Mouse (Mus musculus): Measurements from ENCODE around the gene Prkcz. TPM values are rescaled to one million over a fixed set of nuclear protein-coding genes. Genes with fewer than 3 reads are reported as not detected.
A peak's percentile ranks its signal among the peaks of the same experiment; 100 is the strongest.
"Not testable (repeated sequence)": the region's sequence is repeated elsewhere in the genome, so short reads cannot be mapped to it uniquely, and the experiment has no call there.

Gene Prkcz
- polyA plus RNA-seq, 1 experiment from 2014 or later, result 82.1 TPM

- Histone ChIP-seq H3K27me3 (ENCODE audit: control insufficient read depth, insufficient read depth, low read length) (no peaks in the 10 kb centered on the region), H3K36me3 (ENCODE audit: control insufficient read depth, insufficient read depth, low read length) (peaks cover 9% of the 10 kb centered on the region; the same call in 1 of the 2 replicates), H3K9me3 (ENCODE audit: control insufficient read depth, low read length) (no peaks in the 10 kb centered on the region), H3K9ac (replicated peaks; ENCODE audit: low read depth, low read length) (peak within 1 kb of the TSS; percentile 76), H3K4me1 (ENCODE audit: control insufficient read depth, insufficient read depth, low read length) (peaks cover 27% of the 10 kb centered on the region), H3K4me3 (ENCODE audit: low read depth, low read length) (peak within 1 kb of the TSS; percentile 63), H3K4me2 (ENCODE audit: low read depth, low read length) (peak within 1 kb of the TSS; percentile 93), H3K27ac (ENCODE audit: low read depth, low read length) (peak within 1 kb of the TSS; percentile 92)
- WGBS, result under 1% methylated on average over 52 of the region's 58 CpGs
- ATAC-seq (ENCODE audit: low read depth), result peak; percentile 89
Measured at GRCm38 (mm10) chr4:155249648-155250351, 111.4 kb downstream of the Prkcz start, which contains the start of gene Faap20. TSS of gene Faap20 (plus strand) at chr4:155249802.

GRCm38 (mm10) chr4:155249257-155249647 lies 111.9 kb downstream of the Prkcz start:
- no peaks in the 10 kb centered on the region for H3K27me3 ChIP-seq (ENCODE audit: control insufficient read depth, insufficient read depth, low read length)
- no peaks in the 10 kb centered on the region for H3K9me3 ChIP-seq (ENCODE audit: control insufficient read depth, low read length)
- H3K36me3 ChIP-seq (ENCODE audit: control insufficient read depth, insufficient read depth, low read length), result peaks cover 6% of the 10 kb centered on the region; the same call in 1 of the 2 replicates
- peak overlapping the region; percentile 76 for H3K9ac ChIP-seq (replicated peaks; ENCODE audit: low read depth, low read length)
- peaks cover 27% of the 10 kb centered on the region for H3K4me1 ChIP-seq (ENCODE audit: control insufficient read depth, insufficient read depth, low read length)
- peak; percentile 67 for ATAC-seq (ENCODE audit: low read depth)
- 0% methylated on average over 9 of the region's 9 CpGs for WGBS
- peak overlapping the region; percentile 92 for H3K27ac ChIP-seq (ENCODE audit: low read depth, low read length)
- H3K4me3 ChIP-seq (ENCODE audit: low read depth, low read length), result peak overlapping the region; percentile 63
- peak overlapping the region; percentile 93 for H3K4me2 ChIP-seq (ENCODE audit: low read depth, low read length)

GRCm38 (mm10) chr4:155248054-155248453 lies 113.1 kb downstream of the Prkcz start:
- not testable (repeated sequence) for H3K9me3 ChIP-seq (ENCODE audit: control insufficient read depth, low read length); H3K27ac ChIP-seq (ENCODE audit: low read depth, low read length); H3K4me2 ChIP-seq (ENCODE audit: low read depth, low read length); H3K4me3 ChIP-seq (ENCODE audit: low read depth, low read length); H3K27me3 ChIP-seq (ENCODE audit: control insufficient read depth, insufficient read depth, low read length); ATAC-seq (ENCODE audit: low read depth); H3K36me3 ChIP-seq (ENCODE audit: control insufficient read depth, insufficient read depth, low read length); H3K9ac ChIP-seq (replicated peaks; ENCODE audit: low read depth, low read length)
- WGBS, result 94% methylated on average over 3 of the region's 3 CpGs
- peaks cover 27% of the 10 kb centered on the region for H3K4me1 ChIP-seq (ENCODE audit: control insufficient read depth, insufficient read depth, low read length)

- WGBS, result 56% methylated on average over 12 of the region's 12 CpGs
- Histone ChIP-seq H3K27me3 (ENCODE audit: control insufficient read depth, insufficient read depth, low read length) (no peaks in the 10 kb centered on the region), H3K27ac (ENCODE audit: low read depth, low read length) (peak overlapping the region; percentile 2; the same call in 1 of the 2 replicates), H3K9ac (replicated peaks; ENCODE audit: low read depth, low read length) (no peak overlapping the region), H3K36me3 (ENCODE audit: control insufficient read depth, insufficient read depth, low read length) (no peaks in the 10 kb centered on the region), H3K9me3 (ENCODE audit: control insufficient read depth, low read length) (no peaks in the 10 kb centered on the region), H3K4me2 (ENCODE audit: low read depth, low read length) (no peak overlapping the region), H3K4me3 (ENCODE audit: low read depth, low read length) (no peak overlapping the region), H3K4me1 (ENCODE audit: control insufficient read depth, insufficient read depth, low read length) (peaks cover 15% of the 10 kb centered on the region)
- ATAC-seq (ENCODE audit: low read depth), result no peak
Measured at GRCm38 (mm10) chr4:155246691-155247105, 114.5 kb downstream of the Prkcz start.

GRCm38 (mm10) chr4:155245770-155246492 lies 115.2 kb downstream of the Prkcz start:
- WGBS, result 69% methylated on average over 6 of the region's 6 CpGs
- no peak overlapping the region for H3K27ac ChIP-seq (ENCODE audit: low read depth, low read length)
- H3K9me3 ChIP-seq (ENCODE audit: control insufficient read depth, low read length), result no peaks in the 10 kb centered on the region
- no peak overlapping the region for H3K4me2 ChIP-seq (ENCODE audit: low read depth, low read length)
- ATAC-seq (ENCODE audit: low read depth), result no peak
- no peaks in the 10 kb centered on the region for H3K27me3 ChIP-seq (ENCODE audit: control insufficient read depth, insufficient read depth, low read length)
- H3K4me1 ChIP-seq (ENCODE audit: control insufficient read depth, insufficient read depth, low read length), result peaks cover 9% of the 10 kb centered on the region
- H3K4me3 ChIP-seq (ENCODE audit: low read depth, low read length), result no peak overlapping the region
- H3K9ac ChIP-seq (replicated peaks; ENCODE audit: low read depth, low read length), result no peak overlapping the region
- no peaks in the 10 kb centered on the region for H3K36me3 ChIP-seq (ENCODE audit: control insufficient read depth, insufficient read depth, low read length)

GRCm38 (mm10) chr4:155243233-155243632 lies 117.9 kb downstream of the Prkcz start:
- Histone ChIP-seq H3K36me3 (ENCODE audit: control insufficient read depth, insufficient read depth, low read length) (no peaks in the 10 kb centered on the region), H3K27ac (ENCODE audit: low read depth, low read length) (no peak overlapping the region), H3K9ac (replicated peaks; ENCODE audit: low read depth, low read length) (no peak overlapping the region), H3K4me1 (ENCODE audit: control insufficient read depth, insufficient read depth, low read length) (peaks cover 5% of the 10 kb centered on the region), H3K9me3 (ENCODE audit: control insufficient read depth, low read length) (no peaks in the 10 kb centered on the region), H3K4me2 (ENCODE audit: low read depth, low read length) (no peak overlapping the region), H3K4me3 (ENCODE audit: low read depth, low read length) (no peak overlapping the region), H3K27me3 (ENCODE audit: control insufficient read depth, insufficient read depth, low read length) (no peaks in the 10 kb centered on the region)
- WGBS, result 90% methylated on average over 12 of the region's 12 CpGs
- ATAC-seq (ENCODE audit: low read depth), result no peak

GRCm38 (mm10) chr4:155242292-155242691 lies 118.9 kb downstream of the Prkcz start:
- Histone ChIP-seq H3K9ac (replicated peaks; ENCODE audit: low read depth, low read length) (no peak overlapping the region), H3K4me3 (ENCODE audit: low read depth, low read length) (no peak overlapping the region), H3K36me3 (ENCODE audit: control insufficient read depth, insufficient read depth, low read length) (no peaks in the 10 kb centered on the region), H3K4me1 (ENCODE audit: control insufficient read depth, insufficient read depth, low read length) (peaks cover 5% of the 10 kb centered on the region), H3K27me3 (ENCODE audit: control insufficient read depth, insufficient read depth, low read length) (no peaks in the 10 kb centered on the region), H3K27ac (ENCODE audit: low read depth, low read length) (no peak overlapping the region), H3K4me2 (ENCODE audit: low read depth, low read length) (no peak overlapping the region), H3K9me3 (ENCODE audit: control insufficient read depth, low read length) (no peaks in the 10 kb centered on the region)
- ATAC-seq (ENCODE audit: low read depth), result no peak
- WGBS, result 91% methylated on average over 5 of the region's 5 CpGs

GRCm38 (mm10) chr4:155241789-155242188 lies 119.4 kb downstream of the Prkcz start:
- Histone ChIP-seq H3K4me1 (ENCODE audit: control insufficient read depth, insufficient read depth, low read length) (peaks cover 5% of the 10 kb centered on the region), H3K9ac (replicated peaks; ENCODE audit: low read depth, low read length) (no peak overlapping the region), H3K36me3 (ENCODE audit: control insufficient read depth, insufficient read depth, low read length) (no peaks in the 10 kb centered on the region), H3K4me3 (ENCODE audit: low read depth, low read length) (no peak overlapping the region), H3K9me3 (ENCODE audit: control insufficient read depth, low read length) (no peaks in the 10 kb centered on the region), H3K27me3 (ENCODE audit: control insufficient read depth, insufficient read depth, low read length) (no peaks in the 10 kb centered on the region), H3K4me2 (ENCODE audit: low read depth, low read length) (no peak overlapping the region), H3K27ac (ENCODE audit: low read depth, low read length) (no peak overlapping the region)
- no peak for ATAC-seq (ENCODE audit: low read depth)
- 87% methylated on average over 9 of the region's 9 CpGs for WGBS

GRCm38 (mm10) chr4:155239494-155239893 lies 121.7 kb downstream of the Prkcz start:
- Histone ChIP-seq H3K36me3 (ENCODE audit: control insufficient read depth, insufficient read depth, low read length) (no peaks in the 10 kb centered on the region), H3K27me3 (ENCODE audit: control insufficient read depth, insufficient read depth, low read length) (no peaks in the 10 kb centered on the region), H3K4me1 (ENCODE audit: control insufficient read depth, insufficient read depth, low read length) (peaks cover 15% of the 10 kb centered on the region), H3K9me3 (ENCODE audit: control insufficient read depth, low read length) (no peaks in the 10 kb centered on the region), H3K4me3 (ENCODE audit: low read depth, low read length) (no peak overlapping the region), H3K27ac (ENCODE audit: low read depth, low read length) (no peak overlapping the region), H3K4me2 (ENCODE audit: low read depth, low read length) (no peak overlapping the region), H3K9ac (replicated peaks; ENCODE audit: low read depth, low read length) (no peak overlapping the region)
- WGBS, result 52% methylated on average over 6 of the region's 6 CpGs
- no peak for ATAC-seq (ENCODE audit: low read depth)

Measured in neural tube, embryonic 14.5 days (tissue).